Comparison of ENCODE assay signal across 24 mouse cellular contexts in genomic region chr7:48226114-48226513, GRCm38 (mm10). TPM values are rescaled to one million over a fixed set of nuclear protein-coding genes. Genes with fewer than 3 reads are reported as not detected.
DNase-seq lines count a peak whose midpoint lies in the region; TF ChIP-seq lines count a peak whose summit lies in the region.
"Had no signal": no experiment of that assay in that cellular context is flagged by ENCODE, and none has a peak within 500 bp of the region (broad histone marks: within the 10 kb centered on the region; RNA-seq: fewer than 3 reads in every experiment).

No protein-coding gene starts in this region.

- H3K27ac ChIP-seq in MEL (ENCODE audit: control insufficient read depth, low read depth, low read length), result no peak overlapping the region

- no peak for TF ChIP-seq POLR2A in MEL (IDR thresholded peaks at IDR 0.05; ENCODE audit: control insufficient read depth in 1 of 2, insufficient read depth in 1 of 2, low read depth in 1 of 2, low read length in 2 of 2, poor library complexity in 1 of 2)

- H3K9me3 ChIP-seq in MEL (replicated peaks; ENCODE audit: insufficient read depth, low read length), result no peaks in the 10 kb centered on the region

- peak; percentile 44 for DNase-seq in MEL (ENCODE audit: low read depth, low spot score)
- no peak for DNase-seq in natural killer cell, adult 2 months (ENCODE audit: low spot score in 2 of 2)
- DNase-seq: adrenal gland, adult 2 months; adrenal gland, adult 8-10 months; adrenal gland, postnatal 10 days; adrenal gland, postnatal 14 days; adrenal gland, postnatal 25 days; adrenal gland, postnatal 36 days; B cell, adult 2 months; cerebellum, adult 11 months; cerebellum, adult 11-12 months; cerebellum, adult 18-20 months; cerebellum, adult 2 months; cerebellum, adult 8-10 months had no signal

- no peak overlapping the region for H3K4me3 ChIP-seq in MEL (ENCODE audit: control insufficient read depth in 1 of 2, insufficient read depth in 1 of 2, low read depth in 2 of 2, low read length in 2 of 2)

- H3K9ac ChIP-seq in MEL (ENCODE audit: control insufficient read depth, low read depth, low read length, poor library complexity, severe bottlenecking), result no peak overlapping the region

- no peak for TF ChIP-seq RAD21 in MEL (IDR thresholded peaks at IDR 0.05; ENCODE audit: low read depth, low read length)

- peaks cover 0 to 7% of the 10 kb centered on the region in 2 experiments; a peak in 2 of 4 replicates for H3K36me3 ChIP-seq in MEL (ENCODE audit: control insufficient read depth in 1 of 2, insufficient read depth in 2 of 2, low read length in 2 of 2)
- H3K36me3 ChIP-seq: G1E had no signal

- TF ChIP-seq CTCF in MEL (IDR thresholded peaks at IDR 0.05 in 2 of 3, conservative IDR thresholded peaks at IDR 0.05 in 1 of 3; ENCODE audit: control insufficient read depth in 1 of 3, insufficient read depth in 1 of 3, low read depth in 2 of 3, low read length in 3 of 3, poor library complexity in 1 of 3, severe bottlenecking in 1 of 3), result no peak

- H3K4me1 ChIP-seq in MEL (ENCODE audit: control insufficient read depth in 1 of 2, insufficient read depth in 2 of 2, low read length in 2 of 2), result peaks cover 2 to 3% of the 10 kb centered on the region in 2 experiments; a peak in 2 of 4 replicates

- peak; percentile 14 to 44; a peak in 2 of 4 replicates for TF ChIP-seq EP300 in MEL (IDR thresholded peaks at IDR 0.05; ENCODE audit: low read depth in 1 of 2, low read length in 2 of 2)

- no peaks in the 10 kb centered on the region for H3K79me2 ChIP-seq in MEL (ENCODE audit: control insufficient read depth, insufficient read depth, low read length, poor library complexity)

- H3K27me3 ChIP-seq in MEL (ENCODE audit: control insufficient read depth in 1 of 2, insufficient read depth in 2 of 2, low read length in 2 of 2), result no peaks in the 10 kb centered on the region
- H3K27me3 ChIP-seq: CH12.LX, Patski had no signal

TF ChIP-seq in MEL, 35 proteins besides CTCF, POLR2A, EP300 and RAD21:
- no peak for TF ChIP-seq KAT2A (conservative IDR thresholded peaks at IDR 0.05; ENCODE audit: low read depth, low read length)
- TF ChIP-seq TBP (IDR thresholded peaks at IDR 0.05; ENCODE audit: low read depth, low read length), result no peak
- peak; percentile 50 for TF ChIP-seq ETS1 (IDR thresholded peaks at IDR 0.05; ENCODE audit: low read depth, low read length)
- peak; percentile 77; the same call in 1 of the 2 replicates for TF ChIP-seq MEF2A (IDR thresholded peaks at IDR 0.05; ENCODE audit: extremely low read depth, insufficient replicate concordance, low read depth, low read length, poor library complexity, severe bottlenecking)
- TF ChIP-seq ELF1 (IDR thresholded peaks at IDR 0.05; ENCODE audit: low read depth, low read length), result no peak
- peak; percentile 63 for TF ChIP-seq RCOR1 (IDR thresholded peaks at IDR 0.05; ENCODE audit: low read depth, low read length)
- no peak for TF ChIP-seq ZC3H11A (IDR thresholded peaks at IDR 0.05; ENCODE audit: low read depth, low read length)
- no peak for TF ChIP-seq GABPA (IDR thresholded peaks at IDR 0.05; ENCODE audit: low read depth, low read length)
- TF ChIP-seq SIN3A (IDR thresholded peaks at IDR 0.05; ENCODE audit: low read length), result no peak
- TF ChIP-seq USF1 (IDR thresholded peaks at IDR 0.05; ENCODE audit: low read depth, low read length), result peak; percentile 27; the same call in 1 of the 2 replicates
- no peak for TF ChIP-seq NRF1 (IDR thresholded peaks at IDR 0.05; ENCODE audit: insufficient read depth, low read depth, low read length, poor library complexity, severe bottlenecking)
- no peak for TF ChIP-seq SMC3 (IDR thresholded peaks at IDR 0.05; ENCODE audit: low read depth, low read length)

RNA-seq across cellular contexts. Expression of gene Mrgprb4, which starts 27.0 kb away (rescaled TPM):
- total RNA-seq in MEL (2012; rRNA removed), result not detected in 2 replicates
- polyA plus RNA-seq in MEL (2012; ENCODE audit: insufficient read depth in 1 of 2, insufficient read length in 2 of 2, low read depth in 1 of 2, low replicate concordance in 2 of 2, missing spikeins in 1 of 2), result not detected
- total RNA-seq: adrenal gland, adult 18-20 months; adrenal gland, adult 2 months; adrenal gland, adult 8-10 months; adrenal gland, postnatal 10 days; adrenal gland, postnatal 14 days; adrenal gland, postnatal 25 days; adrenal gland, postnatal 36 days; adrenal gland, postnatal 4 days; CH12.LX; ES-E14 had no signal
- polyA plus RNA-seq: activated CD4-positive, CD25-positive, alpha-beta regulatory T cell, adult 4 months; adrenal gland, adult 2 months; brain, embryonic 14.5 days; C2C12; CD4-positive, CD25-positive, alpha-beta regulatory T cell, adult 4 months; cerebellum, adult 2 months; G1E; Patski had no signal

RNA-seq across cellular contexts. Expression of gene Mrgprb5, which starts 57.3 kb away (rescaled TPM):
- not detected in 2 replicates for total RNA-seq in MEL (2012; rRNA removed)
- polyA plus RNA-seq in MEL (2012; ENCODE audit: insufficient read depth in 1 of 2, insufficient read length in 2 of 2, low read depth in 1 of 2, low replicate concordance in 2 of 2, missing spikeins in 1 of 2), result not detected
- total RNA-seq: adrenal gland, adult 18-20 months; adrenal gland, adult 2 months; adrenal gland, adult 8-10 months; adrenal gland, postnatal 10 days; adrenal gland, postnatal 14 days; adrenal gland, postnatal 25 days; adrenal gland, postnatal 36 days; adrenal gland, postnatal 4 days; CH12.LX; ES-E14; G1E had no signal
- polyA plus RNA-seq: activated CD4-positive, CD25-positive, alpha-beta regulatory T cell, adult 4 months; adrenal gland, adult 2 months; brain, embryonic 14.5 days; C2C12; CD4-positive, CD25-positive, alpha-beta regulatory T cell, adult 4 months; cerebellum, adult 2 months; G1E; Patski had no signal
